Mouse (Mus musculus) colon, adult 2 months (tissue): Measurements from ENCODE around the gene Hoxb1. TPM values are rescaled to one million over a fixed set of nuclear protein-coding genes. Genes with fewer than 3 reads are reported as not detected.

Experiments
- polyA plus RNA-seq: library from polyadenylated mRNA; depleted of rRNA; stranded (reverse); fragments of >200 nt; gene quantifications from 2 replicates; pipeline ENCODE4 v1.2.3, GENCODE M21; 2012; rRNA removed

Gene Hoxb1
- not detected in 2 replicates for polyA plus RNA-seq

DNA sequence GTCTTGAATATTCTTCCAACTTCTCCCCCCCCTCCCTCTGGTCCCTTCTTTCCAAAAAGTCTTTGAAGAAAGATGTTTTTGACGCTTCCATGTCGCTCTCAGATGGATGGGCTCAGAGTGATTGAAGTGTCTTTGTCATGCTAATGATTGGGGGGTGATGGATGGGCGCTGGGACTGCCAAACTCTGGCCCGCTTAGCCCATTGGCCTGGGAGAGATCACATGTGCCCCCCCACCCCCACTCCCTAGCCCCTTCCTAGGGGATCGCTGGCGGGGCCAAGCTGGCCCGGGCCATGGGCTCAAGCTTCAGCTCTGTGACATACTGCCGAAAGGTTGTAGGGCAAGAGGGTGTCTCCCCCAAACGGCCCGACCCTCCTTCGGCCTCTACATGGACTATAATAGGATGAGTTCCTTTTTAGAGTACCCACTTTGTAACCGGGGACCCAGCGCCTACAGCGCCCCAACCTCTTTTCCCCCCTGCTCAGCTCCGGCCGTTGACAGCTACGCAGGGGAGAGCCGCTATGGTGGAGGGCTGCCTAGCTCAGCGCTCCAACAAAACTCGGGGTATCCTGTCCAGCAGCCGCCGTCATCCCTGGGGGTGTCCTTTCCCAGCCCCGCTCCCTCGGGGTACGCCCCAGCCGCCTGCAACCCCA lies at the start of gene Hoxb1:
Gene Hoxb1, plus strand, starts transcription at position 312 of the 651 bp plus-strand sequence.

DNA sequence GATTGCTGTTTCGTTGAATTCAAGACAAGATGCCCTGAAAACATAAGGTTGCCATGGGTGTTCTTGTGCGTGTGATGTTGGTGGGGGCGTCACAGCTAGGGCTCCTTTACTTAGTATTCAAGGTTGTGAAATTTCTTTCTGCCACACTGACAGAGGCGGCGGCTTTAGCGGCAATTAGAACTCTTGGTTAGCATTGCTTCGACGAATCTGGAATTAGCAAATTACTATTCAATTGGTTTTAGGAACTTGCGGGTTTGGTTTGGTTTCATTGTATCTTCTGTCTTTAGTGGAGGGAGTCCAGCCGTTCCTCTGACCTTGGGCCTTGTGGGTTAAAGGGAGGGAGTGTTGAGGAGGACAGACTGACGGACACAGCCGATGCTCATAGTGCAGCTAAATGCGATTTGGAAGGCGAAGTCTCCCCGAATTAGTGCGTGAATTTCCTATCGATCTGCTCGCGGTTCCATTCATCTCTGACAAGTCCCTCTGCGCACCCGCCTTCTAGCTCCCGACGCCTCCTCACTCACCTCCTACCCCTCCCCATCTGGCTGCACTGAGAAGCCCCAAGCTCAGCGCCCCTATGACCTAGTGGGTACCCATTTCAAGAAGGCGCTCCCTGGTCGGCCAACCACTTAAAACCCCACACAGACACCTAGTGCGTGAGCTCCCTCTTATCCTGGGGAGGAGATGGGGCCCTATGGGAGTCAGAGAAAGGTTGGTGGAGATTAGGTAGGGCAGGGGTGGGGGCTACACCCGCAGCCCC lies 47.8 kb upstream of the Hoxb1 start, which contains the start of gene Hoxb4:
Gene Hoxb4, plus strand, starts transcription at position 660 of the 760 bp plus-strand sequence.

DNA sequence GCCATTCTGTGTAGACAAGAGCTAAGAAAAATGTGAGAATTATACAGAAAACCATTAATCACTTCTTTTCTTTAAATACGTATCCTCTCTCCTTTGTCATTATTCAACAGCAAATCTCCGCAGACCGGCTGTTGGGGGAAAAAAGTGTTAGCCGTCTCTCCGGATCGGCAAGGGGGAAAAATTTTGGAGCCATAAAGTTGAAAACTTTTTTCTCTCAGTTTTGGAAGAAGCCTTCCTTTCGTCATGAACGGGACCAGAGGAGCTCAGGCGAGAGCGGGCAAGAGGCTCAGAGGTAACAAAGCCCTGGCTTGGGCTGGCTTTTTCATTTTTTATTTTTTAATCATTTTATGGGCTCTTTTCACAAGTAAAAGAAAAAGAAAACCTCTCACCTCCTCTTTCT lies 42.4 kb upstream of the Hoxb1 start, which contains the start of gene Hoxb3:
Gene Hoxb3, plus strand, starts transcription at position 173 of the 400 bp plus-strand sequence.

DNA sequence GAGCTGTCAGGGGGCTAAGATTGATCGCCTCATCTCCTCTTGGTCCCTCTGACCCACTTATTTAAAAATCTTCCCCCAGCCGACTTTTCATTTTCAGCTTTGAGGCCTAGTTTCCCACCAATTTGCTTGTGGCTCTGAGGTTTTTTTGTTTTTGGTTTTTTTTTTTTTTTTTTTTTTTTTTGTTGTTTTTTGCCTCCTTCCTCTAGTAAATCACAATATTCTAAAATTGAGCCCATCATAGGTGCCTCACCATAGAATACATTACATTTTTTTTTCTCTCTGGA lies 15.3 kb upstream of the Hoxb1 start, which contains the start of gene Hoxb2:
Gene Hoxb2, plus strand, starts transcription at position 185 of the 284 bp plus-strand sequence.

Other genes starting within 250 kb of the Hoxb1 start
- 18.0 and 18.6 TPM in 2 replicates for gene Ttll6, start 232.0 kb upstream of the Hoxb1 start, polyA plus RNA-seq
- 333 and 381 TPM in 2 replicates for gene Hoxb13, start 171.4 kb upstream of the Hoxb1 start, polyA plus RNA-seq
- 24.5 and 27.1 TPM in 2 replicates for gene Hoxb9, start 94.3 kb upstream of the Hoxb1 start, polyA plus RNA-seq
- 11.8 and 19.7 TPM in 2 replicates for gene Hoxb8, start 83.8 kb upstream of the Hoxb1 start, polyA plus RNA-seq
- 2.3 and 5.4 TPM in 2 replicates for gene Hoxb7, start 79.1 kb upstream of the Hoxb1 start, polyA plus RNA-seq
- 14.8 and 33.5 TPM in 2 replicates for gene Hoxb6, start 73.3 kb upstream of the Hoxb1 start, polyA plus RNA-seq
- 8.1 and 12.3 TPM in 2 replicates for gene Hoxb5, start 62.4 kb upstream of the Hoxb1 start, polyA plus RNA-seq
- 2.3 and 6.0 TPM in 2 replicates for gene Hoxb4, start 47.5 kb upstream of the Hoxb1 start, polyA plus RNA-seq
- 9.7 and 16.5 TPM in 2 replicates for gene Hoxb3, start 42.4 kb upstream of the Hoxb1 start, polyA plus RNA-seq
- gene Hoxb2, start 15.2 kb upstream of the Hoxb1 start, polyA plus RNA-seq = 7.3 and 9.6 TPM in 2 replicates
- 1.1 and 1.4 TPM in 2 replicates for gene Skap1, start 98.8 kb downstream of the Hoxb1 start, polyA plus RNA-seq